Mouse (Mus musculus) embryonic fibroblast, embryonic 13.5 days (primary cell): ENCODE measurements around the gene Sde2. TPM values are rescaled to one million over a fixed set of nuclear protein-coding genes. Genes with fewer than 3 reads are reported as not detected.

Experiments
- H3K27ac ChIP-seq: 2 replicates; pipeline ENCODE4 v1.5.1; 2012; ENCODE audit warnings: low read length, control low read depth, inconsistent platforms; ENCODE audit not compliant: insufficient read depth
- H3K4me1 ChIP-seq: 2 replicates; pipeline ENCODE4 v1.6.1; 2011; ENCODE audit warnings: low read length; ENCODE audit not compliant: control insufficient read depth, insufficient read depth
- H3K4me3 ChIP-seq: 2 replicates; pipeline ENCODE4 v1.5.1; 2011; ENCODE audit warnings: mild to moderate bottlenecking, control low read depth, low read length; ENCODE audit not compliant: insufficient read depth
- CTCF ChIP-seq: IDR thresholded peaks from 2 replicates; pipeline ENCODE4 v1.5.1; 2011; ENCODE audit warnings: mild to moderate bottlenecking, control low read depth, low read length, moderate library complexity, borderline replicate concordance; ENCODE audit not compliant: insufficient read depth
- POLR2A ChIP-seq: IDR thresholded peaks from 2 replicates; pipeline ENCODE4 v1.6.1; 2011; ENCODE audit warnings: low read depth, mild to moderate bottlenecking, control low read depth, low read length, moderate library complexity
- polyA plus RNA-seq: library from polyadenylated mRNA; stranded (reverse); fragments of >200 nt; gene quantifications from 2 replicates; pipeline ENCODE4 v1.2.4, GENCODE M21; 2011; ENCODE audit warnings: low read depth; ENCODE audit not compliant: missing spikeins, insufficient read length

Gene Sde2
- polyA plus RNA-seq, 1 experiment: 28.0 TPM

- TF ChIP-seq POLR2A (peak; percentile 47), CTCF (no peak)
- H3K4me3 ChIP-seq: peak within 1 kb of the TSS; percentile 92
- H3K4me1 ChIP-seq: peaks cover 2% of the 10 kb centered on the region
- H3K27ac ChIP-seq: peak within 1 kb of the TSS; percentile 97
Observed at GRCm38 (mm10) chr1:180813885-180814740, 36.8 kb upstream of the Sde2 start, which contains the start of gene H3f3a. Gene H3f3a, minus strand, starts transcription at chr1:180813943.

GRCm38 (mm10) chr1:180815371-180816024 lies 35.4 kb upstream of the Sde2 start:
- TF ChIP-seq POLR2A (no peak), CTCF (no peak)
- peaks cover under 1% of the 10 kb centered on the region for H3K4me1 ChIP-seq
- no peak overlapping the region for H3K27ac ChIP-seq
- no peak overlapping the region for H3K4me3 ChIP-seq

- TF ChIP-seq POLR2A (no peak), CTCF (no peak)
- Histone ChIP-seq H3K4me3 (no peak overlapping the region), H3K4me1 (no peaks in the 10 kb centered on the region), H3K27ac (no peak overlapping the region)
Observed at GRCm38 (mm10) chr1:180818000-180818399, 32.9 kb upstream of the Sde2 start.

- Histone ChIP-seq H3K27ac (no peak overlapping the region), H3K4me3 (no peak overlapping the region), H3K4me1 (no peaks in the 10 kb centered on the region)
- TF ChIP-seq POLR2A (no peak), CTCF (no peak)
Observed at GRCm38 (mm10) chr1:180821101-180821500, 29.8 kb upstream of the Sde2 start.

GRCm38 (mm10) chr1:180822276-180822675 lies 28.7 kb upstream of the Sde2 start:
- TF ChIP-seq CTCF (no peak), POLR2A (no peak)
- Histone ChIP-seq H3K27ac (no peak overlapping the region), H3K4me1 (no peaks in the 10 kb centered on the region), H3K4me3 (no peak overlapping the region)

- H3K4me1 ChIP-seq: no peaks in the 10 kb centered on the region
Observed at GRCm38 (mm10) chr1:180823716-180824115, 27.2 kb upstream of the Sde2 start.

GRCm38 (mm10) chr1:180824721-180825120 lies 26.2 kb upstream of the Sde2 start:
- Histone ChIP-seq H3K27ac (no peak overlapping the region), H3K4me1 (no peaks in the 10 kb centered on the region), H3K4me3 (no peak overlapping the region)
- TF ChIP-seq CTCF (no peak), POLR2A (no peak)

More at GRCm38 (mm10) chr1:180823716-180824115, 27.2 kb upstream of the Sde2 start:
- no peak overlapping the region for H3K4me3 ChIP-seq
- TF ChIP-seq POLR2A: no peak
- no peak for TF ChIP-seq CTCF
- no peak overlapping the region for H3K27ac ChIP-seq

GRCm38 (mm10) chr1:180826634-180827033 lies 24.3 kb upstream of the Sde2 start:
- Histone ChIP-seq H3K4me3 (no peak overlapping the region), H3K4me1 (no peaks in the 10 kb centered on the region)
- no peak for TF ChIP-seq POLR2A
- no peak for TF ChIP-seq CTCF

GRCm38 (mm10) chr1:180829775-180830174 lies 21.2 kb upstream of the Sde2 start:
- no peak for TF ChIP-seq CTCF
- TF ChIP-seq POLR2A: no peak
- H3K27ac ChIP-seq: no peak overlapping the region
- no peaks in the 10 kb centered on the region for H3K4me1 ChIP-seq
- no peak overlapping the region for H3K4me3 ChIP-seq

More at GRCm38 (mm10) chr1:180826634-180827033, 24.3 kb upstream of the Sde2 start:
- H3K27ac ChIP-seq: no peak overlapping the region

- H3K4me1 ChIP-seq: no peaks in the 10 kb centered on the region
- no peak overlapping the region for H3K27ac ChIP-seq
- TF ChIP-seq POLR2A (no peak), CTCF (no peak)
- H3K4me3 ChIP-seq: no peak overlapping the region
Observed at GRCm38 (mm10) chr1:180830175-180830574, 20.8 kb upstream of the Sde2 start.
